Mouse (Mus musculus): ENCODE data around the gene Cyb5r4. TPM values are rescaled to one million over a fixed set of nuclear protein-coding genes. Genes with fewer than 3 reads are reported as not detected.

Cyb5r4 gene
- polyA plus RNA-seq, 1 experiment from 2014 or later: 54.6 TPM

DNA sequence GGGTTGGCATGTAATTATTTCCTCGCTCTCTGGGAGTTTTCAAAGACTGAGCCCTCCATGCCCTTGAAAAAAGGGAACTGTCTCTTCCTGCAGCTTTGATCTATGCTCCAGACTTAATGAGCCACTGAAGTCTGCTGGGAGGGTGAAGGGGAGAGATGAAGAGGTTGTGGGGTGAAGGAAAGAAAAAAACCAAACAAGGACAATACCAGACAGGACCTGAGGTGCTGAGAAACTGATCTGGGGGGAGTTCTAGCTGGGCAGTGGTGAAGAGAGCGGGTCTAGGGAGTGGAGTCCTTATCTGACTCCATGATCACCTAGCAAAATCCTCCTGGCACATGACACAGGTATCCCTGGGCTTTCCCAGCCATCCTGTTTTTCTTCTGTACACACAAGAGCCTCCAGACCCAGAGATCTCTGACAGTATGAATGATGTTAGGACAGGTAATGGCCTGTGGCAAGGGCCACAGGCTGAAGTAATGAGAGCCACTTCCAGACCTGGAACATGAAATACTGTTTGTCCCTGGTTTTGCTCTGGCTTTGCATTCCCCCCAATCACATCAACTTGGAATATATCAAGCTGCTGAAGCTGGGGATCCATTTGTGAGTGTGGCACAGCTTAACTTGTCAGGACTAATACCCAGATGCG lies 24.6 kb upstream of the Cyb5r4 start:
- no peaks in the 10 kb centered on the region for H3K9me3 ChIP-seq
- H3K27ac ChIP-seq: no peak overlapping the region
- no peak for DNase-seq (ENCODE audit: low spot score)
- H3K27me3 ChIP-seq (ENCODE audit: insufficient read depth, poor library complexity, severe bottlenecking): no peaks in the 10 kb centered on the region
- H3K36me3 ChIP-seq: no peaks in the 10 kb centered on the region
- H3K4me3 ChIP-seq: no peak overlapping the region
- H3K4me1 ChIP-seq: peaks cover under 1% of the 10 kb centered on the region; the same call in 1 of the 2 replicates
- 73% methylated on average over 3 of the region's 3 CpGs for WGBS

- Histone ChIP-seq H3K36me3 (no peaks in the 10 kb centered on the region), H3K27ac (no peak overlapping the region), H3K4me1 (peaks cover 6% of the 10 kb centered on the region), H3K27me3 (ENCODE audit: insufficient read depth, poor library complexity, severe bottlenecking) (no peaks in the 10 kb centered on the region), H3K9me3 (no peaks in the 10 kb centered on the region), H3K4me3 (no peak overlapping the region)
- 34% methylated on average over 2 of the region's 2 CpGs for WGBS
- no peak for DNase-seq (ENCODE audit: low spot score)
Observed at GRCm38 (mm10) chr9:86999956-87000582, 21.7 kb upstream of the Cyb5r4 start.

DNA sequence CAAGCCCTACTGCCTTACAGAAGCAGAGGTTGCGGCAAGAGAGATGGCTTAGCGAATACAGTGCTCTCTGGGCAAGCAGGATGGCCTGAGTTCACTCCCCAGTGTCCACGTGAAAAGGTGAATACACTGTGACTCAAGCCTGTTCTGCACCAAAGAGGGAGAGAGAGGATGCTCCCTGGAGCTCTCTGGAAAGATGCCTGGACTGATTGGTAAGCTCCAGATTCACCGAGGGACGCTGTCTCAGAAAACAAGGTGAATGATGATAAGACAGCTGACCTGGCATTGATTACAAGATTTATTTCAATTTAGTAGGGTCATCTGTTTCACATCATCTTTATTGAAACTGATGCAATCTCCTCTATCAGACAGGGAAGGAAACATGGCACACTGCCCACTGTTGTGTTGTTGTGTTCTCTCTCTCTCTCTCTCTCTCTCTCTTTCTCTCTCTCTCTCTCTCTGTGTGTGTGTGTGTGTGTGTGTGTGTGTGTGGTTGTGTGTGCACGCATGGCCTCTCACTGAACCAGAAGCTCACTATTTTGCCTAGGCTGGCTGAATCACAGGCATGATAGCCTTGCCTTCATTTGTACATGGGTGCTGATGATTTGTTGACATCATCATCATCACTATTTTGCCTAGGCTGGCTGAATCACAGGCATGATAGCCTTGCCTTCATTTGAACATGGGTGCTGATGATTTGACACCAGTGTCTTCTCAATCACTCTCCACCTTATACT lies 16.9 kb upstream of the Cyb5r4 start:
- Histone ChIP-seq H3K27me3 (ENCODE audit: insufficient read depth, poor library complexity, severe bottlenecking) (no peaks in the 10 kb centered on the region), H3K36me3 (no peaks in the 10 kb centered on the region), H3K9me3 (no peaks in the 10 kb centered on the region), H3K4me1 (peaks cover 14% of the 10 kb centered on the region), H3K4me3 (no peak overlapping the region; the same call in 1 of the 2 replicates), H3K27ac (no peak overlapping the region)
- 68% methylated on average over 6 of the region's 6 CpGs for WGBS
- DNase-seq (ENCODE audit: low spot score): no peak

- 21% methylated on average over 5 of the region's 5 CpGs for WGBS
- DNase-seq (ENCODE audit: low spot score): peak; percentile 76
- Histone ChIP-seq H3K9me3 (no peaks in the 10 kb centered on the region), H3K27ac (peak overlapping the region; percentile 59; the same call in 1 of the 2 replicates), H3K4me3 (no peak overlapping the region), H3K27me3 (ENCODE audit: insufficient read depth, poor library complexity, severe bottlenecking) (no peaks in the 10 kb centered on the region), H3K4me1 (peaks cover 14% of the 10 kb centered on the region), H3K36me3 (no peaks in the 10 kb centered on the region)
Observed at GRCm38 (mm10) chr9:87005435-87005779, 16.4 kb upstream of the Cyb5r4 start.

GRCm38 (mm10) chr9:87008507-87008906 lies 13.3 kb upstream of the Cyb5r4 start:
- DNase-seq (ENCODE audit: low spot score): no peak

DNA sequence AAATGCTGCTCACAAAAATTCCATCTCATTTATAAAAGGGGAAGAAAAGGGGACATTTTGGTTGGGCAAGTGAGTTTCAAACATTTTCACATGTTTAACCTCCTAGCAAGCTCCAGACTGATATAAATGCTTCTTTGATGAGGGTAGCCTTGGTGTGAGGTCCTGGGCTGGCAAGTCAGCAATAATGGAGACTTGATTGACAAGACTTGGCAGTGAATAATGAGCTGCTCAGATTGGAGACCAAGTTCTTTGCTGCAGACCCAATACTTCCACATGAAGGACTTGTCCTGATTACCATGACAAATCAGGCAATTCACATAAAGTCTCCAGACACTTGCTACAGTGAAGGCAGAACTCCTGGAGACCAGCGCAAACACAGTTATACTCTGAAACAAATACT lies 12.9 kb upstream of the Cyb5r4 start:
- DNase-seq (ENCODE audit: low spot score): no peak
- H3K27me3 ChIP-seq (ENCODE audit: insufficient read depth, poor library complexity, severe bottlenecking): peaks cover 9% of the 10 kb centered on the region; the same call in 1 of the 2 replicates
- no peaks in the 10 kb centered on the region for H3K9me3 ChIP-seq
- H3K4me3 ChIP-seq: no peak overlapping the region
- 94% methylated on average over 1 of the region's 1 CpGs for WGBS
- peaks cover 14% of the 10 kb centered on the region for H3K4me1 ChIP-seq
- H3K36me3 ChIP-seq: no peaks in the 10 kb centered on the region
- no peak overlapping the region for H3K27ac ChIP-seq

More at GRCm38 (mm10) chr9:87008507-87008906, 13.3 kb upstream of the Cyb5r4 start:
- H3K4me3 ChIP-seq: no peak overlapping the region
- H3K27ac ChIP-seq: no peak overlapping the region
- H3K27me3 ChIP-seq (ENCODE audit: insufficient read depth, poor library complexity, severe bottlenecking): peaks cover 5% of the 10 kb centered on the region; the same call in 1 of the 2 replicates
- no peaks in the 10 kb centered on the region for H3K9me3 ChIP-seq
- 58% methylated on average over 6 of the region's 6 CpGs for WGBS
- peaks cover 14% of the 10 kb centered on the region for H3K4me1 ChIP-seq
- no peaks in the 10 kb centered on the region for H3K36me3 ChIP-seq

GRCm38 (mm10) chr9:87015288-87015937 lies 6.4 kb upstream of the Cyb5r4 start, which contains the start of gene Ripply2:
Gene Ripply2 (plus strand): TSS chr9:87015537.
- H3K27ac ChIP-seq: peak within 1 kb of the TSS; percentile 8; the same call in 1 of the 2 replicates
- under 1% methylated on average over 71 of the region's 71 CpGs for whole genome bisulfite sequencing
- H3K27me3 ChIP-seq (ENCODE audit: insufficient read depth, poor library complexity, severe bottlenecking): peaks cover 49% of the 10 kb centered on the region
- no peak for DNase-seq (ENCODE audit: low spot score)
- H3K36me3 ChIP-seq: no peaks in the 10 kb centered on the region
- peak within 1 kb of the TSS; percentile 69 for H3K4me3 ChIP-seq
- H3K9me3 ChIP-seq: no peaks in the 10 kb centered on the region
- H3K4me1 ChIP-seq: peaks cover 6% of the 10 kb centered on the region; the same call in 1 of the 2 replicates

DNA sequence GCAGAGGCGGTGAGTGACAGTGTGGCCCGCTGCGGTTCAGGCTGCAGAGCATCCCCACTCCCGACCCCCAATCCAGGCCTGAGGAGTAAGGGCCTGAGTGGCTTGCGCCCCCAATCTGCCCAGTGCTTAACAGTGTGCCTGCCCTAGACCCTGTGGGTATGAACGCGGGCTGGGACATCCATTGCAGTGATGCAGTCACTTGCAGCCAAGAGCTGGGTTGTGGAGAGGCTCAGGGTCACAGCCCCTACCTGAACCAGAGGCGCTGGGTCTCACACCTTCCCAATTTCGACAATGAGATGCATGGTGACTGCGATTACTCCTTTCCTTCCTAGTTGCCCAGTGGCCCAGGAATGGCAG lies 5.9 kb upstream of the Cyb5r4 start:
- Histone ChIP-seq H3K27ac (no peak overlapping the region), H3K36me3 (no peaks in the 10 kb centered on the region), H3K27me3 (ENCODE audit: insufficient read depth, poor library complexity, severe bottlenecking) (peaks cover 49% of the 10 kb centered on the region), H3K9me3 (no peaks in the 10 kb centered on the region), H3K4me3 (peak overlapping the region; percentile 69), H3K4me1 (peaks cover 6% of the 10 kb centered on the region; the same call in 1 of the 2 replicates)
- under 1% methylated on average over 10 of the region's 10 CpGs for WGBS
- no peak for DNase-seq (ENCODE audit: low spot score)

DNA sequence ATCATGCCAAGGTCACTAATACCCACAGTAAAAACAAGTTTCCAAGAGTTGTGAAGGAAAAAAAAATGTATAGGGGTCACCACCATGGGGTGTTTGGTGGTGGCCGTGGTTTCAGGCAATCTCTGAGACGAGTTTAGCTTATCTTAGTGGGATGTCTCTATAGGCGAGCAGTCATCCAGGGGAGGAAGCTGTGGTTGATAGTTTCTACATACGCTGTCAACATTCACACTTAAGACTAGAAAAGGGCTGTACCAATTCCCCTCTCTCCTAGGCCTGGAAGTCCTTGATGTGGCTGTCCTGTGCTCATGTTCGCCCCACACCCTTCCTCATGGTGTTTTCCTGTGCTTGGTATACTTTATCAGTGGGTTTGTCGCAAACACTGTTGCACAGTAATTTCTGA lies 4.0 kb downstream of the Cyb5r4 start:
- DNase-seq (ENCODE audit: low spot score): no peak
- Histone ChIP-seq H3K36me3 (no peaks in the 10 kb centered on the region), H3K4me3 (no peak overlapping the region), H3K4me1 (peaks cover 15% of the 10 kb centered on the region), H3K27ac (no peak overlapping the region), H3K9me3 (no peaks in the 10 kb centered on the region), H3K27me3 (ENCODE audit: insufficient read depth, poor library complexity, severe bottlenecking) (no peaks in the 10 kb centered on the region)
- 55% methylated on average over 6 of the region's 6 CpGs for WGBS

DNA sequence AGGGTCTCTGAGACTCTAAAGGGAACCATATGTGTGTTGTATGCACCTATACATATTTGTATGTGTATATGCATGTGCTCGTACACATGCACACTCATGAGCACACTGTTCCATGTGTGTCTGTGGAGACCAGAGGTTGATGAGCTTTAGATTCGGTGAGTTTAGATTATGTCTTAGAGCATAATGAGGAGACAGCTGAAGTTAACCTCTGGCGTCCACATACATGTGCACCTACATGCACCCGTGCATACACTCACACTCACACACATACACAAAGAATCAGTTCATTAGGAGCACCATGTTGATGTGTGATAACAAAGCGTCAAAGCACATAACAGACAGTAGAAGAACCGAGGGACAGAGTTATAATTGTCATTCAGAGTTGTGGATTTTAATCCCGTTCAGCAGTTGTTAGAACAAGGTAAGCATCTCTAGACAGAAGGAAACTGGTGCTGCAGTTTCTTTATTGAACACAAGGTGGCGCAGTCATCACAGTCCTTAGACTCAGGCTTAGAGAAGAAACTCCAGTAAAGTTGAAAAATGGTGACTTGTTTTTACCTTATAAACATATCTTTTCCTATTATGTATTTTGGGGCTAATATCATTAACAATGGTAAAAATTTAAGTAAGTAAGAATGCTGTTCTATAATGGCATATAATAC lies 5.7 kb downstream of the Cyb5r4 start:
- no peak overlapping the region for H3K27ac ChIP-seq
- WGBS: 44% methylated on average over 8 of the region's 8 CpGs
- H3K36me3 ChIP-seq: no peaks in the 10 kb centered on the region
- no peaks in the 10 kb centered on the region for H3K9me3 ChIP-seq
- no peak overlapping the region for H3K4me3 ChIP-seq
- no peaks in the 10 kb centered on the region for H3K27me3 ChIP-seq (ENCODE audit: insufficient read depth, poor library complexity, severe bottlenecking)
- H3K4me1 ChIP-seq: peaks cover 4% of the 10 kb centered on the region; the same call in 1 of the 2 replicates
- no peak for DNase-seq (ENCODE audit: low spot score)

DNA sequence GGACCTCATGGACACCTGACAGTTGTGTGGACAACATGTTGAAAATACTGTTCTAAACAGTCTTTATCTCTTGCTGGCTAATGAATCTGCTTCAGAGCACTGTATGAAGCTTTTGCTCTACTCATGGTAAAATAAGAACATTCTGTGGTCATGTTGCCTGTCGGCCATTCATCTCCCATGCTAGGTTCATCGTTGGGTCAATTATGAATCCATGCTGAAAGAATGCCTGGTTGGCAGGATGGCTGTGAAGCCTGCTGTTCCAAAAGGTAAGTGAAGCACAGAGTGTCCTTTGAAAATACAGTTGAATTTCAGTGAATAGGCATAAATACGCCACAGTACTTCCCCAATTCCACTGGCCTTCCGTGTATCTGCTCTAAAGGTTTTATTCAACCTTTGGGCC lies 10.4 kb downstream of the Cyb5r4 start:
- DNase-seq (ENCODE audit: low spot score): no peak
- no peak overlapping the region for H3K27ac ChIP-seq
- H3K36me3 ChIP-seq: peaks cover 6% of the 10 kb centered on the region; the same call in 1 of the 2 replicates
- no peak overlapping the region for H3K4me3 ChIP-seq
- WGBS: 90% methylated on average over 4 of the region's 4 CpGs
- no peaks in the 10 kb centered on the region for H3K9me3 ChIP-seq
- H3K4me1 ChIP-seq: no peaks in the 10 kb centered on the region
- no peaks in the 10 kb centered on the region for H3K27me3 ChIP-seq (ENCODE audit: insufficient read depth, poor library complexity, severe bottlenecking)

GRCm38 (mm10) chr9:87034831-87035580 lies 13.2 kb downstream of the Cyb5r4 start:
- Histone ChIP-seq H3K9me3 (no peaks in the 10 kb centered on the region), H3K27me3 (ENCODE audit: insufficient read depth, poor library complexity, severe bottlenecking) (no peaks in the 10 kb centered on the region), H3K4me3 (no peak overlapping the region), H3K27ac (no peak overlapping the region), H3K36me3 (peaks cover 6% of the 10 kb centered on the region; the same call in 1 of the 2 replicates), H3K4me1 (no peaks in the 10 kb centered on the region)
- DNase-seq (ENCODE audit: low spot score): no peak
- WGBS: 67% methylated on average over 2 of the region's 2 CpGs
